Mouse (Mus musculus) stomach, embryonic 14.5 days (tissue): ENCODE results near the gene Rps16. TPM values are rescaled to one million over a fixed set of nuclear protein-coding genes. Genes with fewer than 3 reads are reported as not detected.
A peak's percentile ranks its signal among the peaks of the same experiment; 100 is the strongest.

ENCODE experiments used
- ATAC-seq: fragments of 200-750 bp; cut with Nextera tagmentation; 2 replicates; pipeline ENCODE4 v1.8.0; 2017; ENCODE audit warnings: low read depth, moderate TSS enrichment; ENCODE audit not compliant: insufficient number of reproducible peaks, insufficient read depth, low FRiP score
- H3K27ac ChIP-seq: fragments of 300-500 bp; sonication (generic); 2 replicates; pipeline ENCODE4 v1.5.1; 2014; ENCODE audit warnings: mild to moderate bottlenecking, low read length, moderate library complexity, mixed read lengths
- H3K27me3 ChIP-seq: fragments of 300-500 bp; sonication (generic); 2 replicates; pipeline ENCODE4 v1.6.1; 2014; ENCODE audit warnings: low read length, control low read depth, mixed read lengths; ENCODE audit not compliant: control insufficient read depth, insufficient read depth
- H3K36me3 ChIP-seq: fragments of 300-500 bp; sonication (generic); 2 replicates; pipeline ENCODE4 v1.6.1; 2014; ENCODE audit warnings: mild to moderate bottlenecking, control low read depth, low read length, moderate library complexity, mixed read lengths; ENCODE audit not compliant: control insufficient read depth, insufficient read depth
- H3K4me1 ChIP-seq: fragments of 300-500 bp; sonication (generic); 2 replicates; pipeline ENCODE4 v1.6.1; 2014; ENCODE audit warnings: low read length, control low read depth, mixed read lengths; ENCODE audit not compliant: control insufficient read depth, insufficient read depth
- H3K4me2 ChIP-seq: fragments of 300-500 bp; sonication (generic); replicated peaks from 2 replicates; pipeline ENCODE4 v1.6.1; 2014; ENCODE audit warnings: low read depth, low read length, control low read depth
- H3K4me3 ChIP-seq: fragments of 300-500 bp; sonication (generic); 2 replicates; pipeline ENCODE4 v1.5.1; 2014; ENCODE audit warnings: low read depth, low read length, control low read depth
- H3K9ac ChIP-seq: fragments of 300-500 bp; sonication (generic); replicated peaks from 2 replicates; pipeline ENCODE4 v1.6.1; 2014; ENCODE audit warnings: low read depth, mild to moderate bottlenecking, control low read depth, low read length, moderate library complexity, mixed read lengths
- H3K9me3 ChIP-seq: fragments of 300-500 bp; sonication (generic); 2 replicates; pipeline ENCODE4 v1.6.1; 2016; ENCODE audit warnings: low read depth, low read length, control low read depth; ENCODE audit not compliant: control insufficient read depth
- WGBS: fragments of 180-500 bp; shearing (Covaris S2); extraction: QIAGEN DNeasy Blood & Tissue Kit; methylation state at CpG from one replicate; pipeline ENCODE4 v1.1.7; 2014; 5-methylcytosine and 5-hydroxymethylcytosine counted together
- polyA plus RNA-seq: library from polyadenylated mRNA; unstranded; fragments of >200 nt; fragmentation: Nextera tagmentation; extraction: Ambion mirVana; gene quantifications from 2 replicates; pipeline ENCODE4 v1.2.1, GENCODE M21; 2014

Rps16 gene
- polyA plus RNA-seq, 1 experiment from 2014 or later: 1,269 TPM

- 96% methylated on average over 19 of the region's 20 CpGs for WGBS
- H3K4me3 ChIP-seq: no peak overlapping the region
- no peak overlapping the region for H3K9ac ChIP-seq
- no peak overlapping the region for H3K4me2 ChIP-seq
- H3K9me3 ChIP-seq: no peaks in the 10 kb centered on the region
- peaks cover 69% of the 10 kb centered on the region for H3K36me3 ChIP-seq
- H3K4me1 ChIP-seq: peaks cover 23% of the 10 kb centered on the region
- H3K27me3 ChIP-seq: no peaks in the 10 kb centered on the region
- no peak overlapping the region for H3K27ac ChIP-seq
- no peak for ATAC-seq
Observed at GRCm38 (mm10) chr7:28361647-28362341, 11.3 kb downstream of the Rps16 start.

GRCm38 (mm10) chr7:28362441-28363060 lies 12.1 kb downstream of the Rps16 start:
- Histone ChIP-seq H3K4me3 (no peak overlapping the region), H3K36me3 (peaks cover 77% of the 10 kb centered on the region), H3K9me3 (no peaks in the 10 kb centered on the region), H3K4me1 (peaks cover 16% of the 10 kb centered on the region), H3K9ac (no peak overlapping the region), H3K27ac (no peak overlapping the region), H3K27me3 (no peaks in the 10 kb centered on the region), H3K4me2 (no peak overlapping the region)
- WGBS: 86% methylated on average over 16 of the region's 16 CpGs
- no peak for ATAC-seq

- Histone ChIP-seq H3K9me3 (no peaks in the 10 kb centered on the region), H3K4me1 (peaks cover 14% of the 10 kb centered on the region), H3K4me2 (no peak overlapping the region), H3K27ac (no peak overlapping the region), H3K36me3 (peaks cover 61% of the 10 kb centered on the region), H3K27me3 (no peaks in the 10 kb centered on the region), H3K4me3 (no peak overlapping the region), H3K9ac (no peak overlapping the region)
- ATAC-seq: no peak
- 89% methylated on average over 16 of the region's 16 CpGs for WGBS
Observed at GRCm38 (mm10) chr7:28367663-28368275, 17.3 kb downstream of the Rps16 start.

GRCm38 (mm10) chr7:28368276-28368920 lies 17.9 kb downstream of the Rps16 start:
- no peak overlapping the region for H3K9ac ChIP-seq
- no peak overlapping the region for H3K4me2 ChIP-seq
- ATAC-seq: no peak
- peaks cover 59% of the 10 kb centered on the region for H3K36me3 ChIP-seq
- H3K27me3 ChIP-seq: no peaks in the 10 kb centered on the region
- H3K4me3 ChIP-seq: no peak overlapping the region
- 89% methylated on average over 16 of the region's 16 CpGs for WGBS
- H3K9me3 ChIP-seq: no peaks in the 10 kb centered on the region
- H3K27ac ChIP-seq: no peak overlapping the region
- peaks cover 14% of the 10 kb centered on the region for H3K4me1 ChIP-seq

- no peak overlapping the region for H3K9ac ChIP-seq
- WGBS: 92% methylated on average over 14 of the region's 14 CpGs
- ATAC-seq: no peak
Observed at GRCm38 (mm10) chr7:28370051-28370450, 19.6 kb downstream of the Rps16 start.

GRCm38 (mm10) chr7:28370977-28371513 lies 20.6 kb downstream of the Rps16 start:
- Histone ChIP-seq H3K36me3 (peaks cover 33% of the 10 kb centered on the region), H3K4me1 (peaks cover 22% of the 10 kb centered on the region), H3K27ac (peak overlapping the region; percentile 94), H3K9ac (peak overlapping the region; percentile 93), H3K9me3 (no peaks in the 10 kb centered on the region), H3K4me3 (peak overlapping the region; percentile 92), H3K27me3 (no peaks in the 10 kb centered on the region), H3K4me2 (peak overlapping the region; percentile 91)
- no peak for ATAC-seq
- 4% methylated on average over 11 of the region's 11 CpGs for WGBS

More at GRCm38 (mm10) chr7:28370051-28370450, 19.6 kb downstream of the Rps16 start:
- H3K36me3 ChIP-seq: peaks cover 43% of the 10 kb centered on the region
- H3K4me2 ChIP-seq: peak overlapping the region; percentile 91
- peak overlapping the region; percentile 92; the same call in 1 of the 2 replicates for H3K4me3 ChIP-seq
- H3K9me3 ChIP-seq: no peaks in the 10 kb centered on the region
- no peaks in the 10 kb centered on the region for H3K27me3 ChIP-seq
- H3K4me1 ChIP-seq: peaks cover 19% of the 10 kb centered on the region
- H3K27ac ChIP-seq: no peak overlapping the region

- Histone ChIP-seq H3K4me1 (peaks cover 22% of the 10 kb centered on the region), H3K27ac (peak overlapping the region; percentile 94), H3K4me3 (peak overlapping the region; percentile 92), H3K9ac (peak overlapping the region; percentile 93), H3K27me3 (no peaks in the 10 kb centered on the region), H3K4me2 (peak overlapping the region; percentile 91), H3K9me3 (no peaks in the 10 kb centered on the region), H3K36me3 (peaks cover 28% of the 10 kb centered on the region)
- ATAC-seq: 0 out of 2 replicates have a peak, but pooled peaks have one; percentile 2
- WGBS: under 1% methylated on average over 38 of the region's 43 CpGs
Observed at GRCm38 (mm10) chr7:28371514-28371989, 21.1 kb downstream of the Rps16 start.
